Comparison of ENCODE assay signal across 8 mouse cellular contexts in genomic region chr5:129583331-129583730, GRCm38 (mm10). TPM values are rescaled to one million over a fixed set of nuclear protein-coding genes. Genes with fewer than 3 reads are reported as not detected.
DNase-seq lines count a peak whose midpoint lies in the region; ATAC-seq and TF ChIP-seq lines count a peak whose summit lies in the region.

No protein-coding gene starts in this region.

- peaks cover 14% of the 10 kb centered on the region for H3K27me3 ChIP-seq in lung, postnatal 0 days (replicated peaks; ENCODE audit: insufficient read depth, low read length)
- H3K27me3 ChIP-seq in liver, embryonic 11.5 days (replicated peaks; ENCODE audit: control insufficient read depth, insufficient read depth, low read length), result peaks cover 66% of the 10 kb centered on the region
- H3K27me3 ChIP-seq in stomach, embryonic 15.5 days (replicated peaks), result peaks cover 31% of the 10 kb centered on the region; the same call in 1 of the 2 replicates

- H3K9me3 ChIP-seq in lung, postnatal 0 days (ENCODE audit: low read length), result no peaks in the 10 kb centered on the region
- no peaks in the 10 kb centered on the region for H3K9me3 ChIP-seq in liver, embryonic 11.5 days (ENCODE audit: control insufficient read depth, low read length)
- H3K9me3 ChIP-seq in stomach, embryonic 15.5 days, result no peaks in the 10 kb centered on the region

- H3K4me2 ChIP-seq in lung, postnatal 0 days (replicated peaks; ENCODE audit: low read depth, low read length), result peak overlapping the region; percentile 100
- H3K4me2 ChIP-seq in liver, embryonic 11.5 days, result peak overlapping the region; percentile 100
- H3K4me2 ChIP-seq in stomach, embryonic 15.5 days, result peak overlapping the region; percentile 98

- peak overlapping the region; percentile 60 for H3K4me3 ChIP-seq in lung, postnatal 0 days (ENCODE audit: low read depth, low read length)
- peak overlapping the region; percentile 71 for H3K4me3 ChIP-seq in liver, embryonic 11.5 days (ENCODE audit: low read depth, low read length)
- H3K4me3 ChIP-seq in stomach, embryonic 15.5 days (replicated peaks), result peak overlapping the region; percentile 62

- peak; percentile 65 for DNase-seq in cerebellum, adult 9-10 months
- no peak for DNase-seq in cerebellum, adult 11-12 months
- no peak for DNase-seq in lung, postnatal 0 days (ENCODE audit: low spot score)
- no peak for DNase-seq in lung, postnatal 36 days
- DNase-seq in liver, embryonic 11.5 days (ENCODE audit: low spot score), result peak; percentile 47
- DNase-seq in urinary bladder, postnatal 25 days (ENCODE audit: low spot score), result no peak
- DNase-seq in cerebellum, adult 9-11 months, result no peak

- TF ChIP-seq CTCF in lung, postnatal 0 days (IDR thresholded peaks at IDR 0.05), result no peak

- no peaks in the 10 kb centered on the region for H3K36me3 ChIP-seq in lung, postnatal 0 days (ENCODE audit: insufficient read depth, low read length)
- no peaks in the 10 kb centered on the region for H3K36me3 ChIP-seq in liver, embryonic 11.5 days (ENCODE audit: control insufficient read depth, insufficient read depth, low read length)
- no peaks in the 10 kb centered on the region for H3K36me3 ChIP-seq in stomach, embryonic 15.5 days

- H3K27ac ChIP-seq in lung, postnatal 0 days (ENCODE audit: low read length), result no peak overlapping the region
- no peak overlapping the region for H3K27ac ChIP-seq in liver, embryonic 11.5 days (ENCODE audit: low read depth, low read length)
- no peak overlapping the region for H3K27ac ChIP-seq in stomach, embryonic 15.5 days

- ATAC-seq in lung, postnatal 0 days, result peak; percentile 7
- peak; percentile 2; the same call in 1 of the 2 replicates for ATAC-seq in liver, embryonic 11.5 days (replicated peaks; ENCODE audit: low FRiP score)
- no peak for ATAC-seq in stomach, embryonic 15.5 days (ENCODE audit: insufficient read depth, low FRiP score, low read depth)

- 3% methylated on average over 12 of the region's 12 CpGs for WGBS in lung, postnatal 0 days
- WGBS in liver, embryonic 11.5 days, result 8% methylated on average over 12 of the region's 12 CpGs
- WGBS in stomach, embryonic 15.5 days, result 4% methylated on average over 12 of the region's 12 CpGs

- no peak overlapping the region for H3K9ac ChIP-seq in lung, postnatal 0 days (replicated peaks; ENCODE audit: low read depth)
- H3K9ac ChIP-seq in liver, embryonic 11.5 days (ENCODE audit: low read depth, low read length), result peak overlapping the region; percentile 60
- H3K9ac ChIP-seq in stomach, embryonic 15.5 days, result no peak overlapping the region; the same call in 1 of the 2 replicates

- H3K4me1 ChIP-seq in lung, postnatal 0 days (ENCODE audit: insufficient read depth, low read depth, low read length), result peaks cover 4% of the 10 kb centered on the region
- H3K4me1 ChIP-seq in liver, embryonic 11.5 days (replicated peaks; ENCODE audit: control insufficient read depth, insufficient read depth, low read length), result peaks cover 21% of the 10 kb centered on the region
- peaks cover 21% of the 10 kb centered on the region; the same call in 1 of the 2 replicates for H3K4me1 ChIP-seq in stomach, embryonic 15.5 days

- no peak for TF ChIP-seq EP300 in lung, postnatal 0 days (IDR thresholded peaks at IDR 0.05)

RNA-seq across cellular contexts. Expression of gene Mmp17, which starts 0.6 kb away (rescaled TPM):
- 0.31 and 0.33 TPM in 2 replicates for polyA plus RNA-seq in lung, postnatal 0 days (2015; fragmentation: Nextera tagmentation; extraction: Ambion mirVana)
- 0.44 and 0.67 TPM in 2 replicates for polyA plus RNA-seq in liver, embryonic 11.5 days (2014; fragmentation: Nextera tagmentation; extraction: Ambion mirVana)
- polyA plus RNA-seq in stomach, embryonic 15.5 days (2015; fragmentation: Nextera tagmentation; extraction: Ambion mirVana), result 3.7 and 4.6 TPM in 2 replicates

Comparison
In these comparisons a context has a peak if more than half of its experiments do, and no peak if none do; other contexts are left out.
1. DNase-seq: peak in cerebellum, adult 9-10 months (single experiment) and liver, embryonic 11.5 days (single experiment); none in cerebellum, adult 11-12 months (single experiment), lung, postnatal 0 days (single experiment), lung, postnatal 36 days (single experiment), urinary bladder, postnatal 25 days (single experiment) and cerebellum, adult 9-11 months (single experiment).
2. Peak in every context shown above with its lines, with median percentiles within 50 percentile points of each other: H3K4me2 ChIP-seq and H3K4me3 ChIP-seq.